Mouse (Mus musculus) liver, embryonic 11.5 days (tissue): Measurements from ENCODE around the gene Nin. TPM values are rescaled to one million over a fixed set of nuclear protein-coding genes. Genes with fewer than 3 reads are reported as not detected.

ENCODE experiments used
- ATAC-seq: fragments of 200-750 bp; cut with Nextera tagmentation; replicated peaks from 2 replicates; pipeline ENCODE4 v1.8.0; 2017; ENCODE audit warnings: moderate number of reproducible peaks, mild to moderate bottlenecking, moderate TSS enrichment, moderate library complexity; ENCODE audit not compliant: low FRiP score
- DNase-seq: peaks from one replicate; pipeline ENCODE4 v3.0.0-alpha.2; 2017; ENCODE audit warnings: low spot score
- H3K27ac ChIP-seq: fragments of 300-500 bp; sonication (generic); 2 replicates; pipeline ENCODE4 v1.5.1; 2014; ENCODE audit warnings: mild to moderate bottlenecking, low read depth, low read length, control low read depth
- H3K27me3 ChIP-seq: fragments of 300-500 bp; sonication (generic); replicated peaks from 2 replicates; pipeline ENCODE4 v1.6.1; 2014; ENCODE audit warnings: low read length, mixed read lengths; ENCODE audit not compliant: control insufficient read depth, insufficient read depth
- H3K36me3 ChIP-seq: fragments of 300-500 bp; sonication (generic); 2 replicates; pipeline ENCODE4 v1.6.1; 2014; ENCODE audit warnings: mild to moderate bottlenecking, low read length, moderate library complexity, mixed read lengths; ENCODE audit not compliant: control insufficient read depth, insufficient read depth
- H3K4me1 ChIP-seq: fragments of 300-500 bp; sonication (generic); replicated peaks from 2 replicates; pipeline ENCODE4 v1.6.1; 2014; ENCODE audit warnings: low read length, mixed read lengths; ENCODE audit not compliant: control insufficient read depth, insufficient read depth
- H3K4me2 ChIP-seq: fragments of 300-500 bp; sonication (generic); 2 replicates; pipeline ENCODE4 v1.6.1; 2014; ENCODE audit warnings: mild to moderate bottlenecking, control low read depth, moderate library complexity
- H3K4me3 ChIP-seq: fragments of 300-500 bp; sonication (generic); 2 replicates; pipeline ENCODE4 v1.5.1; 2014; ENCODE audit warnings: low read depth, low read length, control low read depth
- H3K9ac ChIP-seq: fragments of 300-500 bp; sonication (generic); 2 replicates; pipeline ENCODE4 v1.6.1; 2014; ENCODE audit warnings: low read depth, low read length, control low read depth
- H3K9me3 ChIP-seq: fragments of 300-500 bp; sonication (generic); 2 replicates; pipeline ENCODE4 v1.6.1; 2016; ENCODE audit warnings: low read length, inconsistent platforms, mixed read lengths; ENCODE audit not compliant: control insufficient read depth
- WGBS: fragments of 180-500 bp; shearing (Covaris S2); extraction: QIAGEN DNeasy Blood & Tissue Kit; methylation state at CpG from one replicate; pipeline ENCODE4 v1.1.7; 2014; 5-methylcytosine and 5-hydroxymethylcytosine counted together
- polyA plus RNA-seq: library from polyadenylated mRNA; unstranded; fragments of >200 nt; fragmentation: Nextera tagmentation; extraction: Ambion mirVana; gene quantifications from 2 replicates; pipeline ENCODE4 v1.2.1, GENCODE M21; 2014

Gene Nin
- polyA plus RNA-seq, 1 experiment from 2014 or later, result 7.7 TPM

GRCm38 (mm10) chr12:70104199-70104598, 9.3 kb downstream of the Nin start:
- H3K4me2 ChIP-seq, result no peak overlapping the region
- no peaks in the 10 kb centered on the region for H3K9me3 ChIP-seq
- 78% methylated on average over 4 of the region's 4 CpGs for WGBS
- no peaks in the 10 kb centered on the region for H3K4me1 ChIP-seq
- no peak overlapping the region for H3K4me3 ChIP-seq
- H3K27me3 ChIP-seq, result no peaks in the 10 kb centered on the region
- no peaks in the 10 kb centered on the region for H3K36me3 ChIP-seq
- no peak for ATAC-seq
- DNase-seq, result no peak
- H3K27ac ChIP-seq, result no peak overlapping the region
- no peak overlapping the region for H3K9ac ChIP-seq

GRCm38 (mm10) chr12:70103257-70103656, 10.3 kb downstream of the Nin start:
- Histone ChIP-seq H3K4me3 (no peak overlapping the region), H3K4me2 (no peak overlapping the region), H3K27ac (no peak overlapping the region), H3K9ac (no peak overlapping the region), H3K9me3 (no peaks in the 10 kb centered on the region), H3K36me3 (no peaks in the 10 kb centered on the region), H3K27me3 (no peaks in the 10 kb centered on the region), H3K4me1 (no peaks in the 10 kb centered on the region)
- no peak for ATAC-seq
- no peak for DNase-seq
- 90% methylated on average over 4 of the region's 4 CpGs for WGBS

GRCm38 (mm10) chr12:70102426-70102825, 11.1 kb downstream of the Nin start:
- H3K4me1 ChIP-seq, result no peaks in the 10 kb centered on the region
- no peak for ATAC-seq

GRCm38 (mm10) chr12:70101823-70102222, 11.7 kb downstream of the Nin start:
- no peak for DNase-seq
- WGBS, result 49% methylated on average over 5 of the region's 5 CpGs
- ATAC-seq, result no peak

More at GRCm38 (mm10) chr12:70102426-70102825, 11.1 kb downstream of the Nin start:
- Histone ChIP-seq H3K4me2 (no peak overlapping the region), H3K9ac (no peak overlapping the region), H3K9me3 (no peaks in the 10 kb centered on the region), H3K27me3 (no peaks in the 10 kb centered on the region), H3K36me3 (no peaks in the 10 kb centered on the region), H3K4me3 (no peak overlapping the region), H3K27ac (no peak overlapping the region)
- DNase-seq, result no peak
- 71% methylated on average over 9 of the region's 9 CpGs for WGBS

GRCm38 (mm10) chr12:70097901-70098300, 15.6 kb downstream of the Nin start:
- 94% methylated on average over 7 of the region's 7 CpGs for WGBS
- H3K9me3 ChIP-seq, result no peaks in the 10 kb centered on the region
- no peaks in the 10 kb centered on the region for H3K36me3 ChIP-seq
- no peaks in the 10 kb centered on the region for H3K27me3 ChIP-seq
- H3K9ac ChIP-seq, result no peak overlapping the region
- H3K4me2 ChIP-seq, result no peak overlapping the region
- ATAC-seq (no peak), DNase-seq (no peak)
- H3K27ac ChIP-seq, result no peak overlapping the region
- H3K4me1 ChIP-seq, result no peaks in the 10 kb centered on the region
- no peak overlapping the region for H3K4me3 ChIP-seq

More at GRCm38 (mm10) chr12:70101823-70102222, 11.7 kb downstream of the Nin start:
- Histone ChIP-seq H3K9me3 (no peaks in the 10 kb centered on the region), H3K27ac (no peak overlapping the region), H3K4me3 (no peak overlapping the region), H3K4me2 (no peak overlapping the region), H3K4me1 (no peaks in the 10 kb centered on the region), H3K36me3 (no peaks in the 10 kb centered on the region), H3K9ac (no peak overlapping the region), H3K27me3 (no peaks in the 10 kb centered on the region)

- Histone ChIP-seq H3K36me3 (no peaks in the 10 kb centered on the region), H3K27me3 (no peaks in the 10 kb centered on the region), H3K4me2 (no peak overlapping the region), H3K27ac (no peak overlapping the region), H3K9me3 (no peaks in the 10 kb centered on the region), H3K4me1 (no peaks in the 10 kb centered on the region), H3K9ac (no peak overlapping the region), H3K4me3 (no peak overlapping the region)
- WGBS, result 86% methylated on average over 3 of the region's 3 CpGs
- no peak for DNase-seq
- no peak for ATAC-seq
These were observed 16.2 kb downstream of the Nin start for GRCm38 (mm10) chr12:70097316-70097715.

- no peak overlapping the region for H3K27ac ChIP-seq
- no peak for ATAC-seq
- 78% methylated on average over 6 of the region's 6 CpGs for WGBS
- no peak for DNase-seq
- no peak overlapping the region for H3K4me2 ChIP-seq
- no peaks in the 10 kb centered on the region for H3K27me3 ChIP-seq
- no peak overlapping the region for H3K4me3 ChIP-seq
- no peaks in the 10 kb centered on the region for H3K36me3 ChIP-seq
- H3K9ac ChIP-seq, result no peak overlapping the region
- no peaks in the 10 kb centered on the region for H3K9me3 ChIP-seq
- H3K4me1 ChIP-seq, result no peaks in the 10 kb centered on the region
These were observed 20.1 kb downstream of the Nin start for GRCm38 (mm10) chr12:70093266-70093893.

- Histone ChIP-seq H3K4me2 (no peak overlapping the region), H3K4me3 (no peak overlapping the region), H3K27ac (no peak overlapping the region), H3K9me3 (0 out of 2 replicates have a peak, but pooled peaks cover 2% of the 10 kb centered on the region), H3K9ac (no peak overlapping the region), H3K4me1 (no peaks in the 10 kb centered on the region), H3K27me3 (no peaks in the 10 kb centered on the region), H3K36me3 (no peaks in the 10 kb centered on the region)
- no peak for ATAC-seq
- 74% methylated on average over 4 of the region's 4 CpGs for WGBS
- no peak for DNase-seq
These were observed 25.2 kb downstream of the Nin start for GRCm38 (mm10) chr12:70088297-70088696.

GRCm38 (mm10) chr12:70085351-70085750, 28.2 kb downstream of the Nin start:
- no peak for ATAC-seq
- H3K36me3 ChIP-seq, result no peaks in the 10 kb centered on the region
- no peaks in the 10 kb centered on the region for H3K4me1 ChIP-seq
- H3K9me3 ChIP-seq, result 0 out of 2 replicates have a peak, but pooled peaks cover 2% of the 10 kb centered on the region
- H3K27ac ChIP-seq, result no peak overlapping the region
- H3K4me2 ChIP-seq, result no peak overlapping the region
- H3K4me3 ChIP-seq, result no peak overlapping the region
- H3K9ac ChIP-seq, result no peak overlapping the region
- no peaks in the 10 kb centered on the region for H3K27me3 ChIP-seq
- 83% methylated on average over 3 of the region's 3 CpGs for WGBS
- no peak for DNase-seq
